Comparison of ENCODE assay signal across 8 mouse cellular contexts in genomic region chr2:164912749-164913427, GRCm38 (mm10). TPM values are rescaled to one million over a fixed set of nuclear protein-coding genes. Genes with fewer than 3 reads are reported as not detected.
DNase-seq lines count a peak whose midpoint lies in the region; ATAC-seq and TF ChIP-seq lines count a peak whose summit lies in the region.

No protein-coding gene starts in this region.

- intact Hi-C loops in gastrocnemius, adult 2 months (cut with DNase I): no loop called here

- DNase-seq in gastrocnemius, adult 2 months: no peak
- no peak for DNase-seq in gastrocnemius, postnatal 4 days (ENCODE audit: low spot score in 2 of 2)
- DNase-seq in midbrain, embryonic 10.5 days (ENCODE audit: low spot score): no peak
- no peak for DNase-seq in embryo, embryonic 9.5 days (ENCODE audit: extremely low spot score)
- DNase-seq in cerebellum, postnatal 36 days: no peak

- no peaks in the 10 kb centered on the region for H3K9me3 ChIP-seq in midbrain, embryonic 10.5 days (replicated peaks)
- no peaks in the 10 kb centered on the region for H3K9me3 ChIP-seq in midbrain, embryonic 16.5 days (replicated peaks; ENCODE audit: control insufficient read depth, low read length, poor library complexity, severe bottlenecking)
- H3K9me3 ChIP-seq in intestine, embryonic 16.5 days (ENCODE audit: control insufficient read depth, low read length): no peaks in the 10 kb centered on the region

- no peak overlapping the region for H3K4me2 ChIP-seq in midbrain, embryonic 16.5 days (ENCODE audit: low read length)
- H3K4me2 ChIP-seq in intestine, embryonic 16.5 days (ENCODE audit: low read depth, low read length): peak overlapping the region; percentile 64

- 93% methylated on average over 9 of the region's 9 CpGs for WGBS in midbrain, embryonic 10.5 days
- WGBS in midbrain, embryonic 16.5 days: 91% methylated on average over 8 of the region's 9 CpGs
- 82% methylated on average over 9 of the region's 9 CpGs for WGBS in intestine, embryonic 16.5 days
- 85% methylated on average over 9 of the region's 9 CpGs for WGBS in olfactory bulb, adult 2 months

- H3K4me3 ChIP-seq in gastrocnemius, adult 2 months: peak overlapping the region; percentile 100
- H3K4me3 ChIP-seq in midbrain, embryonic 10.5 days: peak overlapping the region; percentile 85; the same call in 1 of the 2 replicates
- no peak overlapping the region for H3K4me3 ChIP-seq in midbrain, embryonic 16.5 days (ENCODE audit: low read depth, low read length)
- no peak overlapping the region for H3K4me3 ChIP-seq in intestine, embryonic 16.5 days (ENCODE audit: low read length)
- no peak overlapping the region for H3K4me3 ChIP-seq in olfactory bulb, adult 2 months (ENCODE audit: insufficient read depth, low read depth, low read length)

- peaks cover 42% of the 10 kb centered on the region for H3K36me3 ChIP-seq in midbrain, embryonic 10.5 days
- H3K36me3 ChIP-seq in midbrain, embryonic 16.5 days (ENCODE audit: control insufficient read depth, insufficient read depth, low read length): peaks cover 6% of the 10 kb centered on the region
- peaks cover 13% of the 10 kb centered on the region for H3K36me3 ChIP-seq in intestine, embryonic 16.5 days (ENCODE audit: control insufficient read depth, insufficient read depth, low read length)

- no peak for TF ChIP-seq POLR2A in olfactory bulb, adult 2 months (IDR thresholded peaks at IDR 0.05; ENCODE audit: insufficient read depth, low read depth, low read length)

- ATAC-seq in midbrain, embryonic 16.5 days: no peak
- no peak for ATAC-seq in intestine, embryonic 16.5 days

- no peak overlapping the region for H3K9ac ChIP-seq in midbrain, embryonic 16.5 days (ENCODE audit: low read depth, low read length)
- peak overlapping the region; percentile 93; the same call in 1 of the 2 replicates for H3K9ac ChIP-seq in intestine, embryonic 16.5 days (ENCODE audit: low read depth, low read length)

- H3K27ac ChIP-seq in gastrocnemius, adult 2 months: peak overlapping the region; percentile 100
- H3K27ac ChIP-seq in midbrain, embryonic 10.5 days (replicated peaks): no peak overlapping the region
- H3K27ac ChIP-seq in midbrain, embryonic 16.5 days (ENCODE audit: low read length): no peak overlapping the region
- H3K27ac ChIP-seq in intestine, embryonic 16.5 days (ENCODE audit: low read length): peak overlapping the region; percentile 98
- peak overlapping the region; percentile 100 for H3K27ac ChIP-seq in olfactory bulb, adult 2 months (ENCODE audit: insufficient read depth, low read depth, low read length)

- H3K4me1 ChIP-seq in midbrain, embryonic 10.5 days: peaks cover 33% of the 10 kb centered on the region
- peaks cover 19% of the 10 kb centered on the region for H3K4me1 ChIP-seq in midbrain, embryonic 16.5 days (ENCODE audit: control insufficient read depth, insufficient read depth, low read length)
- peaks cover 17% of the 10 kb centered on the region for H3K4me1 ChIP-seq in intestine, embryonic 16.5 days (ENCODE audit: control insufficient read depth, insufficient read depth, low read length)
- H3K4me1 ChIP-seq in olfactory bulb, adult 2 months (ENCODE audit: control insufficient read depth, insufficient read depth, low read length): peaks cover 21% of the 10 kb centered on the region

- TF ChIP-seq CTCF in gastrocnemius, adult 2 months (IDR thresholded peaks at IDR 0.05): no peak
- TF ChIP-seq CTCF in olfactory bulb, adult 2 months (IDR thresholded peaks at IDR 0.05; ENCODE audit: insufficient read depth, low read depth, low read length): no peak

- H3K27me3 ChIP-seq in midbrain, embryonic 10.5 days (ENCODE audit: low read depth, poor library complexity, severe bottlenecking): no peaks in the 10 kb centered on the region
- H3K27me3 ChIP-seq in midbrain, embryonic 16.5 days (ENCODE audit: control insufficient read depth, insufficient read depth, low read depth, low read length): no peaks in the 10 kb centered on the region
- no peaks in the 10 kb centered on the region for H3K27me3 ChIP-seq in intestine, embryonic 16.5 days (replicated peaks; ENCODE audit: control insufficient read depth, insufficient read depth, low read length)

RNA-seq across cellular contexts. Expression of gene Zfp335, which starts 1.3 kb away (rescaled TPM):
- total RNA-seq in gastrocnemius, adult 2 months (2021): 10 to 100 TPM in 1 of 2 experiments, 1 to 10 TPM in 1; 9.7 to 10.5 TPM
- total RNA-seq in gastrocnemius, postnatal 4 days (2021): 10 to 100 TPM; 11.7 to 14.3 TPM
- 14.1 and 17.1 TPM in 2 replicates for polyA plus RNA-seq in midbrain, embryonic 10.5 days (2016; fragmentation: Nextera tagmentation; extraction: Ambion mirVana)
- 16.2 and 16.9 TPM in 2 replicates for polyA plus RNA-seq in midbrain, embryonic 16.5 days (2015; fragmentation: Nextera tagmentation; extraction: Ambion mirVana)
- 9.6 and 10.5 TPM in 2 replicates for polyA plus RNA-seq in intestine, embryonic 16.5 days (2015; fragmentation: Nextera tagmentation; extraction: Ambion mirVana)
- not detected in 2 replicates for polyA plus RNA-seq in olfactory bulb, adult 2 months (2012; ENCODE audit: insufficient read depth, insufficient read length, low replicate concordance, missing spikeins)

RNA-seq across cellular contexts. Expression of gene Mmp9, which starts 27.7 kb away (rescaled TPM):
- total RNA-seq in gastrocnemius, adult 2 months (2021): 1 to 10 TPM in 1 of 2 experiments, under 1 TPM in 1; 0.46 to 1.1 TPM
- 1 to 10 TPM in 1 of 2 experiments, under 1 TPM in 1; 0.93 to 1.1 TPM for total RNA-seq in gastrocnemius, postnatal 4 days (2021)
- 0.39 and 0.97 TPM in 2 replicates for polyA plus RNA-seq in midbrain, embryonic 10.5 days (2016; fragmentation: Nextera tagmentation; extraction: Ambion mirVana)
- 26.7 and 28.0 TPM in 2 replicates for polyA plus RNA-seq in midbrain, embryonic 16.5 days (2015; fragmentation: Nextera tagmentation; extraction: Ambion mirVana)
- polyA plus RNA-seq in intestine, embryonic 16.5 days (2015; fragmentation: Nextera tagmentation; extraction: Ambion mirVana): 7.6 and 9.3 TPM in 2 replicates
- not detected in 2 replicates for polyA plus RNA-seq in olfactory bulb, adult 2 months (2012; ENCODE audit: insufficient read depth, insufficient read length, low replicate concordance, missing spikeins)

RNA-seq across cellular contexts. Expression of gene Pcif1, which starts 33.8 kb away (rescaled TPM):
- total RNA-seq in gastrocnemius, adult 2 months (2021): 10 to 100 TPM; 25.6 TPM
- total RNA-seq in gastrocnemius, postnatal 4 days (2021): 10 to 100 TPM; 42.1 to 43.3 TPM
- 73.8 and 93.8 TPM in 2 replicates for polyA plus RNA-seq in midbrain, embryonic 10.5 days (2016; fragmentation: Nextera tagmentation; extraction: Ambion mirVana)
- 78.9 and 85.6 TPM in 2 replicates for polyA plus RNA-seq in midbrain, embryonic 16.5 days (2015; fragmentation: Nextera tagmentation; extraction: Ambion mirVana)
- polyA plus RNA-seq in intestine, embryonic 16.5 days (2015; fragmentation: Nextera tagmentation; extraction: Ambion mirVana): 57.9 and 64.0 TPM in 2 replicates
- polyA plus RNA-seq in olfactory bulb, adult 2 months (2012; ENCODE audit: insufficient read depth, insufficient read length, low replicate concordance, missing spikeins): not detected in 2 replicates

RNA-seq across cellular contexts. Expression of gene Slc12a5, which starts 47.7 kb away (rescaled TPM):
- under 1 TPM; 0.36 to 0.53 TPM for total RNA-seq in gastrocnemius, adult 2 months (2021)
- total RNA-seq in gastrocnemius, postnatal 4 days (2021): under 1 TPM; 0.54 to 0.93 TPM
- polyA plus RNA-seq in midbrain, embryonic 10.5 days (2016; fragmentation: Nextera tagmentation; extraction: Ambion mirVana): 0.99 and 2.1 TPM in 2 replicates
- 52.8 and 57.7 TPM in 2 replicates for polyA plus RNA-seq in midbrain, embryonic 16.5 days (2015; fragmentation: Nextera tagmentation; extraction: Ambion mirVana)
- 0.23 and 0.32 TPM in 2 replicates for polyA plus RNA-seq in intestine, embryonic 16.5 days (2015; fragmentation: Nextera tagmentation; extraction: Ambion mirVana)
- not detected in 2 replicates for polyA plus RNA-seq in olfactory bulb, adult 2 months (2012; ENCODE audit: insufficient read depth, insufficient read length, low replicate concordance, missing spikeins)

RNA-seq across cellular contexts. Expression of gene Pltp, which starts 55.4 kb away (rescaled TPM):
- total RNA-seq in gastrocnemius, adult 2 months (2021): 10 to 100 TPM; 11.4 to 20.1 TPM
- total RNA-seq in gastrocnemius, postnatal 4 days (2021): 10 to 100 TPM in 1 of 2 experiments, 1 to 10 TPM in 1; 9.5 to 15.5 TPM
- polyA plus RNA-seq in midbrain, embryonic 10.5 days (2016; fragmentation: Nextera tagmentation; extraction: Ambion mirVana): 67.9 and 86.2 TPM in 2 replicates
- 83.9 and 84.4 TPM in 2 replicates for polyA plus RNA-seq in midbrain, embryonic 16.5 days (2015; fragmentation: Nextera tagmentation; extraction: Ambion mirVana)
- polyA plus RNA-seq in intestine, embryonic 16.5 days (2015; fragmentation: Nextera tagmentation; extraction: Ambion mirVana): 31.4 and 31.5 TPM in 2 replicates
- polyA plus RNA-seq in olfactory bulb, adult 2 months (2012; ENCODE audit: insufficient read depth, insufficient read length, low replicate concordance, missing spikeins): not detected in 2 replicates

Comparison
In these comparisons a context has a peak if more than half of its experiments do, and no peak if none do; other contexts are left out.
1. H3K4me3 ChIP-seq: peak in gastrocnemius, adult 2 months (single experiment) and midbrain, embryonic 10.5 days (single experiment); none in midbrain, embryonic 16.5 days (single experiment), intestine, embryonic 16.5 days (single experiment) and olfactory bulb, adult 2 months (single experiment).
2. H3K27ac ChIP-seq: peak in gastrocnemius, adult 2 months (single experiment), intestine, embryonic 16.5 days (single experiment) and olfactory bulb, adult 2 months (single experiment); none in midbrain, embryonic 10.5 days (single experiment) and midbrain, embryonic 16.5 days (single experiment).